Mouse (Mus musculus) splenic B cell, adult 2 months (primary cell): ENCODE results near the gene Gm614.
A peak's percentile ranks its signal among the peaks of the same experiment; 100 is the strongest.

Experiments
- DNase-seq: peaks from one replicate; pipeline ENCODE4 v3.0.0-alpha.2; 2011; ENCODE audit warnings: low read depth, low spot score
- H3K27me3 ChIP-seq: 2 replicates; pipeline ENCODE4 v1.6.1; 2012; ENCODE audit warnings: mild to moderate bottlenecking, low read length, moderate library complexity, mixed read lengths; ENCODE audit not compliant: control insufficient read depth, poor library complexity, insufficient read depth, severe bottlenecking
- H3K36me3 ChIP-seq: 2 replicates; pipeline ENCODE4 v1.6.1; 2012; ENCODE audit warnings: mild to moderate bottlenecking, low read length, moderate library complexity, mixed read lengths; ENCODE audit not compliant: control insufficient read depth, poor library complexity, insufficient read depth, severe bottlenecking

Gene Gm614

DNA sequence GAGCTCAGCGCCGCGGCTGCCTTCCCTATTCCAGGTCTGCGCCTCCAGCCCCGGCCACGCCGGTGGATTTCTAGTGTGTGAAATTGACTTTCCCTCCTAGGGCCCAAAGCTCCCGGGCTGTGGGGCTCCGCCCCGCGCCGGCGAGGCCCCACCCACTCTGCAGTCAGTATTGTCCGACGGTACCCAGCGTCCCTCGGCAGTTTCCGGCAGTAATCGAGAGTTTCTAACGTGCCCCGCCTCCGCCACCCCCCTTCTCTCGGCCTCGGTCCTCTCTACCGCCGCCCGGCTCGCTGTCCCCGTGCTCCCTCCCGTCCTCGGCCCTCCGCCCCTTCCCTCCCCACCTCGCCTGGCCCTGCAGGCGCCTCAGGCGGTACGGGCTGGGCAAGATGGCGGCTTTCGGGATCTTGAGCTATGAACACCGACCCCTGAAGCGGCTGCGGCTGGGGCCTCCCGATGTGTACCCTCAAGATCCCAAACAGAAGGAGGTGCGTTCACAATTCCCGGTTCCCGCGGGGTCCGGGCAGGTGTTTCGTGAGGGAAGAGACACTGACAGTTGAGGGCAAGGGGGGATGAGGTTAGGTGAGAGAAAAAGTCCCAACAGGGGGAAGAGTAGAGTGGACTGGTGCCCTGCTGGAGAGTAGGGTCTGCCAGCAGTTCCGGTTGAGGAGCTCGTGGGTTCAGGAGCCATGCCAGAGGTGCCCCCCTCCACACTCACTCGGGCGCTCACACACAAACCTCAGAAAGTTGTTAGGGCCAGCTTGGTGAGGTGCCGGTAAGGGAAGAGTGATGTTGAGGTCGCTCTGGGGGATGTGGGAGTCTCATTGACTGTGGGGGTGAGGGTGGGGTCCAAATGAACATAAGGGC, 10.3 kb upstream of the Gm614 start, which contains the start of gene Med12:
Gene Med12, plus strand, starts transcription at position 156 of the 864 bp plus-strand sequence.
- no peaks in the 10 kb centered on the region for H3K27me3 ChIP-seq
- peak; percentile 94 for DNase-seq
- H3K36me3 ChIP-seq: 0 out of 2 replicates have a peak, but pooled peaks cover 4% of the 10 kb centered on the region

DNA sequence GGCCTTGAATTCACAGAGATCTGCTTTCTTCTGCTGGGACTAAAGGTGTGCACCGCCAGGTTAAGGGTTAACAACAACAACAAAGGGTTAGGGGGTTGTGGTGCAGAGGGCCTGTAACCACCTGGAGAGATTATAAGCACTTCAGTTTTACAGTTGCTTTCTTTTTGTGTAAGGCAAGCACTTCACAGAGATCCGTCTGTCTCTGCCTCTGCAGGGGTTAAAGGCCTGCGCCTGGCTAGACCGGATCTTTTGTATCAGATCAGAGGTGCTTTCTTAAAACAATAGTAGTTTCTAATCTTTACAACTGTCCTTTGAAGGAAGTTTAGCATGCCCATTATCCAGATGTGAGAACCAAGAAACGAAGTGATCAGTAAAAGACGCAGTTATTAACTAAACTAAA, 9.6 kb upstream of the Gm614 start:
- H3K27me3 ChIP-seq: no peaks in the 10 kb centered on the region
- H3K36me3 ChIP-seq: 0 out of 2 replicates have a peak, but pooled peaks cover 4% of the 10 kb centered on the region
- no peak for DNase-seq

DNA sequence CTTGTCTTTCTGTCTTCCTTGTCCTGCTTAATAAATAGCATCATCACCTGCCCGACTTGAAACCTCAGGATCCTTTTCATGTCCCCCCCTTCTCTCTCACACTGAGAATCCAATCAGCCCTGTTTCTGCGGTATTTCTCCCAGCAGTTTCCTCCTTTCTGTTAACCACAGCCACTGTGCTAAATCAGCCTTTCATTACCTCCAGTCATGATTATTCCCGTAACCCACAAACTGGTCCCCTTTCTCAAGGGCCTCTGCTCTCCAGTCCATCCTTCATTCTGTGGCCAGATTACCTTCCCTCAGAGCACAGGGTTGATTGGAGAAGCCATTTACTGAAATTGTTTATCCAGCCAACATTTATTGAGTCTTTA, 4.9 kb upstream of the Gm614 start, which contains the start of gene Gm20489:
Gene Gm20489, minus strand, starts transcription at position 269 of the 370 bp plus-strand sequence.
- Histone ChIP-seq H3K27me3 (no peaks in the 10 kb centered on the region), H3K36me3 (peaks cover 13% of the 10 kb centered on the region; the same call in 1 of the 2 replicates)
- no peak for DNase-seq

DNA sequence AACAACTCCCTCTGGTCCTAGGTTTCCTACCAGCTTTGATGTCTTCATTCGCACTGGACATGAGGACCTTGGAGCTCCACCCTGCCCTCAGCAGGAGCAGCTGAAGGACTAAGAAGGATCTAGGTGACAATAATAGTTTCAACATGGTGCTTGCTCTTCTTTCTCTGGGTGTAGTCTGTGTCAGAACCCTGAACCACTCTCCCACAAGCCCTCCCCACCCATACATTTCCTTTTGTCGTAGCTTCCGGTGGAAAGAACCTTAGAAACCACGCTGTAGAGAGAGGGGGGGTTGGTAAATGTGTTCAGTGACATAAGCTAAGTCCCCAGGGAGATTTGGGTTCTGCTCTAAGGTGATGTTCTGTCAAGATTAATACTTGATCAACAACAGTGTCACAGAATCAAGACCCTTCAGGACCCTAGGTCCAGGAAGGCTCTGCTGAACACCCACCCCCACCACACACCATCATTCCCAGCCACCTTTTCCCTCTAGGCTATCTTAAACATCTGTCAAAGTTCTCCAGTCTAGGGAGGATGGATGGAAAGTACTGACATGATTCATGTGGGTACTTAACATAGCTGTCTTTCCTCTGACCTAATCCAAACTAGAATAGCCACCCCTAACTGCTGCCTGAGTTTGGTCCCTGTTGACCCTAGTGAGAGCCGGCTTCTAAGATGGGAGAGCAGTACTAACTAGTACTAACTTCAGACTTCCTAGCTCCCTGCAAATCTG, 4.4 kb upstream of the Gm614 start, which contains the start of gene Il2rg:
Gene Il2rg, minus strand, starts transcription at position 231 of the 730 bp plus-strand sequence.
- Histone ChIP-seq H3K27me3 (no peaks in the 10 kb centered on the region), H3K36me3 (peaks cover 15% of the 10 kb centered on the region; the same call in 1 of the 2 replicates)
- DNase-seq: peak; percentile 94

DNA sequence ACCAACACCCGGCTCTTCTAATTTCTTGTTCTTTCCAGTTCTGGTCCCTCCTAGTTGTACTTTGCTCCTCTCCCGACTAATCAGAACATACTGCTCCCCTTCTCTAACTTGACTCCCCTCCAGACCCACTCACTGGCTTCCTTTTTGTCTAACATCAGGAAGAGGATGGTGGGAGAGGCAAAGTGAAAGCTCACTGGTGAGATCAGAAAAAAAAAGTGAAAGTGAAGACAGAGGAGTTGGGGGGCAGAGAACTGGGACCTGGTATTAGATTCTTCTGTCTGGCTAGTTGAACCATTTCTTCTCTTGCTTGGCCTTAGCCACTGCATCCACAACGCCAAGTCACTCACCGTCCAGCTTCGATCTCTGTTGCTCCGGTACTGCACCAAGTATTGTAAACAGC, 2.8 kb upstream of the Gm614 start:
- Histone ChIP-seq H3K36me3 (peaks cover 17% of the 10 kb centered on the region; the same call in 1 of the 2 replicates), H3K27me3 (no peaks in the 10 kb centered on the region)
- no peak for DNase-seq

DNA sequence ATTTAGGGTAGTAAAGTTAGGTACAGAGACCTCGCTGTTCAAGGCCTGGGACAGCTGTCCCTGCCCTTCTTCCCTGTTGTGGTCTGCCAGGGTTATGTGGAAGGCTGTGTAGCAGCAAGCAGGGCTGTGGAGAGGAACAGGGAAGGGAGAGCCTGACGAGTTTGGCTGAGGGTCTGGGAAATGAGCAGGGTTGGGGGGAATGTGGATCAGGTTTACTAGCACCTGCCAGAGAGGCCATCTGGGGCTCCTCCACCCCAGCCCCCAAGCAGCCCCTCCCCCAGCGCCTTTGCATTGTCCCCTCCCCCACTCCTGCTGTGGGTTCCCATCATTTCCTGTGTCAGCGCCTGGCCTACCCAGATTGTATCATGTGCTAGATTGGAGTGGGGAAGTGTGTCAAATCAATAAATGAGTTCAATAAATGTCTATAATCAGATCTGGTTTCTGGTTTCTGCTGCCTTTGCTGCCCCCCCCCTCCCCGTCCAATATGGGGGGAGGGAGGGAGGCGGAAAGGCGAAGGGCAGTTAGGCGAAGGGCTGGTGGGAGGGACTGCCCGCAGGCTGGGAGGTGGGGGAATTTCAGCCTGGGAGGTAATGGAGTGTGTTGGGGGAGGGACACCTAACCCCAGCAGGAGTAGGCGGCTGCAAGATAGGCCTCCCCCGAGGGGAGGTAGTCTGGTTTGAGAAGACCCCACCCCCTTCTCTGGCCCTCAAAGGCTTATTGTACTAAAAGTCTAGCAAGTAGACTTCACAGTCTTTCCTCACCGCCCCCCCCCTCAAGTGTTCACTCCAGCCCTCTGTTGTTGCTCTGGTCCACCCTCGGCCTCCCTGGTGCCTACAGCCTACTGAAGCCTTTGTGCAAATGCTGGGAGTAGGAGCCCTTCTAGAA, 3.1 kb downstream of the Gm614 start:
- Histone ChIP-seq H3K27me3 (no peaks in the 10 kb centered on the region; the same call in 1 of the 2 replicates), H3K36me3 (peaks cover 15% of the 10 kb centered on the region; the same call in 1 of the 2 replicates)
- peak; percentile 30 for DNase-seq

DNA sequence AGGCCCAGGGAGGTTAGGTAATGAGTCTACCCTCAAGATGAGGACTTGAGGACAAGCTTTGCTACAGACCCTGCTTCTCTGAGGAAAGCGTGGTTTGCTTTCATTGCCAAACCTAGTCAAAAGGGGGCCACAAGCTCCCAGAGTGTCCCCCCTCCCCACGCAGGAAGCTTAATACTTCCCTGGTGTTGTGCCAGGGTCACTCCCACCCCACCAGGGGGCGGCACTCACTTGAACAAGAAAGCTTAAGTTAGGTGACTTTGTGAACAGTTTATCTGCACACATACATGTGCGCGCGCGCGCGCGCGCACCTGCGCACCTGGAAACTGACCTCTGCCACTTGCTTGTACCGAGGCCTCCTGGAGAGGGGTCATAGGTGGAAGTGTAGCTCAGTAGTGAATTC, 7.2 kb downstream of the Gm614 start:
- peak; percentile 66 for DNase-seq
- H3K36me3 ChIP-seq: 0 out of 2 replicates have a peak, but pooled peaks cover 1% of the 10 kb centered on the region
- no peaks in the 10 kb centered on the region; the same call in 1 of the 2 replicates for H3K27me3 ChIP-seq

DNA sequence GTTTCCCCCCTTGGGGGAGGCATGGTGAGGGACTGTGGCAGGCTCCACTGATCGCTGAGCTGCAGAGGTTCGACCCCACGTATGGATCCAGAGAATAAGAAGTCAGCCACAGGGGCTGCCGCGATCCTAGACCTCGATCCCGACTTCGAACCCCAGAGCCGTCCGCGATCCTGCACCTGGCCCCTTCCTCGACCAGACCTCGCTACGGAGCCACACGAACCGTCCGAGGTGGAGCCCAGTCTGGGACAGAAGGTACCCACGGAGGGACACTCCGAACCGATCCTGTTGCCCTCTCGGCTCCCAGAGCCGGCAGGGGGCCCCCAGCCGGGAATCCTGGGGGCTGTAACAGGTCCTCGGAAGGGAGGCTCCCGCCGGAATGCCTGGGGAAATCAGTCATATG, 9.1 kb downstream of the Gm614 start:
- H3K27me3 ChIP-seq: no peaks in the 10 kb centered on the region
- no peaks in the 10 kb centered on the region for H3K36me3 ChIP-seq
- DNase-seq: no peak

DNA sequence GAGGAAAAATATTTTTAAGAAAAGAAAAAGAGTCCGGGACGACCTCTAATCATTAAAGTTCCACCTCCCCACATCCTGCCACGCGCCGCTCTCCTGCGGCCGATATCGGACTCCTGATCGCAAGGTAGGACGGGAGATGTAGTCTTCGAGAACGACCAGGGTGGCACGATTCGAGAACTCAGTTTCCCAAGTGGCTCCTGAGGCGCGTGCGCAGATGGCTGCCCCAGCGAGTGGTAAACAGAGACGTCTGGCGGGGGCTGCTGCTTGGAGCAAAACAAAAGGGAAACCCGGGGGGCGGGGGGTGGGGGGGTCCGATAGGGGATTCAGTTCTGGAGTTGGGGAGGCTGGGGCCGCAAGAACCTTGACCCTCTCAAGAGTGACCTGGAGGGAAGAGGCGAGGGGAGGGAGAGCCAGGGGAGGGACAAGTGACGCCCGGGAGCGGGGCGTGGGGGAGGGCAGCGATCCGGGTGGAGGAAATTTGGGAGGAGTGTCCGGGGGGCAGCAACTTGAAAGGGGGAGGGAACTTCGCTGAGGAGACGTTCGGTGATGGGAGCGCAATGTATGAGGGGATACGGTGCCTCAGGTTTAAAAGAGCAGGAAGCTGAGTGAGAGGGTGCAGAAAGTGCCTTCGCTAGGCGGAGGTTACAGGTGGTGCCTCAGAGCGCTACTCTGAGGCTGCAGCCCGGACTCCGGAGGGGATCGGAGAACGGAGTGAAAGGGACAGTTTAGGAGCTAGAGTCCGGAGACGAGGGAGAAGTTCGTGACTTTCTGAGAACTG, 9.7 kb downstream of the Gm614 start, which contains the start of gene Foxo4:
Gene Foxo4, plus strand, starts transcription at position 577 of the 778 bp plus-strand sequence.
- Histone ChIP-seq H3K27me3 (no peaks in the 10 kb centered on the region), H3K36me3 (no peaks in the 10 kb centered on the region)
- peak; percentile 91 for DNase-seq

DNA sequence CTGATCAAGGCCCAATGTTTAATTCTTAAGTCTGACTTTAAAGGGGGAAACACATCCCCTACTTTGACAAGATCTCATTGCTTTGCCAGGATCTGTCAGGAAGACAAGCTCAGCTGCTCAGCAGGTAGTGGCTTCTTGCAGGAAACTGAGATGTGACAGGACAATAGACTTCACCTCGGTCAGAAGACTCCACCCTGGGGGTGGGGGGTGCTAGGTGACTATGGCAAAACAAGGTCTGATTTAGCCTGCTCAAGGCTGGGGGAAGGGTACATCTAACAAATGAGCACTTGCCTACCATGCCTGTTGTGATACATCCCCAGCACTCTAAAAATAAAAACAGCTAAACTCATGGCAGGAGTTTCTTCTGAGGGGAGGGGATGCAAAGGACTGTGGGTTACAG, 18.8 kb downstream of the Gm614 start:
- Histone ChIP-seq H3K36me3 (no peaks in the 10 kb centered on the region), H3K27me3 (no peaks in the 10 kb centered on the region)
- DNase-seq: no peak

DNA sequence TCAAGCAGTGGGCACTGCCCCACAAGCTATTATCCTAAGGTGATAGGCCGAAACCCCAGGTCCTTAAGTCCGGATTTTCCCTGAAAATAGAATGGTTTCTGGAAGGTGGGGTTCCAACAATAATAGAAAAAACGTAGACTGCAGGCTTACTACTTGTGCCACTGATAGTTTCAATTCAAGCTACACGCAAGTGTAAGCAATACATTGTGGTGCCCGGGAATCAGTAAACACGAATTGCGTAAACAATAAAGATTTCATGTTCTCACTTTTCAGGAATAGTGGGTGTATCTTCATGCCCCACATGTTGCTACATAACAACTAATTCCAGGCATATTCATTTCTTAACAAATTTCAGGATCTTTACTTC, 41.0 kb downstream of the Gm614 start:
- Histone ChIP-seq H3K27me3 (no peaks in the 10 kb centered on the region), H3K36me3 (no peaks in the 10 kb centered on the region)
- no peak for DNase-seq

DNA sequence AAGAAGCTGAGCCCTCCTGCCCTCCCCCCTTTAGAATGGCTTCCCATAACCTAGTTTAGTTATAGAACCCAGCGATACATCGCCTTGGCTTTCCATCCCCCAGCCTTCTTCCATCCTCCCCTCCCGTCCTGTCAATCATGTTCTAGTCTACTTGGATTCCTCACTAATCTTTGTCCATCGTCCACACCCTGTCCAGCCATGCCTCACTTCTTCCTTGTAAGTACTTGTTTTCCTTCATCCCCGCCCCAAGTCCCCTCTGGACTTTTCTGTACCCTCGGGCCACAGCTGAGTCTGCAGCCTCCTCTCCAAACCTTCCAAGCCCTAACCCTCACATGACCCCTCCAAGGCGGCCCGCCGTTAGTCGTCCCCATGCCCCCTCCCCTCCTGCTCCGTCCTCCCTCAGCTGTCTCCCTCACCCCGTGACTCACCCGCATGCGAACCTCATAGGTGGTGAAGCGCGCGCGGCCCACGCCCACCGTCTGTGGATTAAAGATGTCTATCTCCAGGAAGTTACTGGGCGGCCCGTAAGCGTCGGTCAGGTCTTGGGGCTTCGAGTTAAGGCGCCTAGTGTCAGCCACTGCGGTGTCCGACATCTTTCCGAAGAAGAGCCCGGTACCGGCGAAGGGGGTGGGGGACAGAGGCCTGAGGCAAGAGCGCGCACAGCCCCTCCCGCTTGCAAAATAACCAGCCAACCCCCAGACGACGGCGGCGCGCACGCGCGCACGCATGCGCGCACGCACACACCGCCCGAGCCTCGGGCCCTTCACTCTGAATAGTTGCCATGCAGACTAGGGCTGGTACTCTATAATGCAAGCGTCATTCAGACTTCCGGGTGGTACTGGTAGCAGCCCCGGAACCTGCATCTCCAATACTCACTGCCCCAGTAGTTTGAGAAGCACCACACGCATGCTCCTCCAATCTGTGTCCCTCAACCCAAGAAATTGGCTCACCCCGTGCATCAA, 41.7 kb downstream of the Gm614 start, which contains the start of gene Snx12:
Gene Snx12, minus strand, starts transcription at position 730 of the 962 bp plus-strand sequence.
- Histone ChIP-seq H3K36me3 (no peaks in the 10 kb centered on the region), H3K27me3 (no peaks in the 10 kb centered on the region)
- peak; percentile 92 for DNase-seq
